Comparison of ENCODE assay signal across 10 mouse cellular contexts in genomic region chr11:19022576-19022975, GRCm38 (mm10). TPM values are rescaled to one million over a fixed set of nuclear protein-coding genes. Genes with fewer than 3 reads are reported as not detected.
DNase-seq lines count a peak whose midpoint lies in the region; ATAC-seq and TF ChIP-seq lines count a peak whose summit lies in the region.
"Had no signal": no experiment of that assay in that cellular context is flagged by ENCODE, and none has a peak within 500 bp of the region (broad histone marks: within the 10 kb centered on the region; RNA-seq: fewer than 3 reads in every experiment).

No protein-coding gene starts in this region.

- intact Hi-C loops in heart, postnatal 14 days (cut with DNase I) = loop anchor here (5.0 to 10.0 kb wide), 2 partner anchors 200 to 1558 kb away; no protein-coding TSS in a partner anchor

- no peaks in the 10 kb centered on the region for H3K36me3 ChIP-seq in heart, embryonic 15.5 days
- H3K36me3 ChIP-seq in lung, postnatal 0 days (ENCODE audit: insufficient read depth, low read length) = no peaks in the 10 kb centered on the region
- H3K36me3 ChIP-seq in hindbrain, embryonic 14.5 days (replicated peaks; ENCODE audit: control insufficient read depth, insufficient read depth) = no peaks in the 10 kb centered on the region
- no peaks in the 10 kb centered on the region for H3K36me3 ChIP-seq in stomach, embryonic 16.5 days (ENCODE audit: control insufficient read depth, insufficient read depth, low read length)
- no peaks in the 10 kb centered on the region for H3K36me3 ChIP-seq in forebrain, embryonic 14.5 days (ENCODE audit: control insufficient read depth, insufficient read depth, low read length)
- H3K36me3 ChIP-seq: limb, embryonic 13.5 days had no signal

- WGBS in heart, embryonic 15.5 days = 65% methylated on average over 2 of the region's 2 CpGs
- 30% methylated on average over 2 of the region's 2 CpGs for WGBS in lung, postnatal 0 days
- WGBS in lung, adult 2 months = 71% methylated on average over 2 of the region's 2 CpGs
- whole genome bisulfite sequencing in hindbrain, embryonic 14.5 days = 17% methylated on average over 2 of the region's 2 CpGs
- WGBS in stomach, embryonic 16.5 days = 46% methylated on average over 2 of the region's 2 CpGs
- WGBS in forebrain, embryonic 14.5 days = 34% methylated on average over 2 of the region's 2 CpGs

- TF ChIP-seq POLR2A in lung, adult 2 months (IDR thresholded peaks at IDR 0.05; ENCODE audit: borderline replicate concordance, extremely low read depth, low read depth, low read length) = no peak

- TF ChIP-seq CTCF in lung, postnatal 0 days (IDR thresholded peaks at IDR 0.05) = no peak
- no peak for TF ChIP-seq CTCF in lung, adult 2 months (IDR thresholded peaks at IDR 0.05; ENCODE audit: insufficient read depth, low read length)

- H3K4me1 ChIP-seq in heart, embryonic 15.5 days (replicated peaks) = peaks cover 20% of the 10 kb centered on the region
- H3K4me1 ChIP-seq in lung, postnatal 0 days (ENCODE audit: insufficient read depth, low read depth, low read length) = peaks cover 6% of the 10 kb centered on the region; the same call in 1 of the 2 replicates
- H3K4me1 ChIP-seq in lung, adult 2 months (ENCODE audit: control insufficient read depth, insufficient read depth, low read length) = peaks cover 2% of the 10 kb centered on the region; the same call in 1 of the 2 replicates
- H3K4me1 ChIP-seq in hindbrain, embryonic 14.5 days (replicated peaks; ENCODE audit: control insufficient read depth, insufficient read depth, low read length) = peaks cover 21% of the 10 kb centered on the region
- peaks cover 18% of the 10 kb centered on the region for H3K4me1 ChIP-seq in stomach, embryonic 16.5 days (ENCODE audit: control insufficient read depth, insufficient read depth, low read length)
- peaks cover 11% of the 10 kb centered on the region for H3K4me1 ChIP-seq in forebrain, embryonic 14.5 days (ENCODE audit: control insufficient read depth, insufficient read depth, low read length)

- ATAC-seq in heart, embryonic 15.5 days (replicated peaks; ENCODE audit: insufficient number of reproducible peaks, insufficient read depth, low FRiP score, low read depth) = no peak
- no peak for ATAC-seq in lung, postnatal 0 days
- ATAC-seq in hindbrain, embryonic 14.5 days (ENCODE audit: low FRiP score) = no peak
- no peak for ATAC-seq in stomach, embryonic 16.5 days (ENCODE audit: insufficient read depth, low FRiP score)
- ATAC-seq in forebrain, embryonic 14.5 days = no peak

- no peaks in the 10 kb centered on the region for H3K9me3 ChIP-seq in heart, embryonic 15.5 days (replicated peaks)
- no peaks in the 10 kb centered on the region for H3K9me3 ChIP-seq in lung, postnatal 0 days (ENCODE audit: low read length)
- H3K9me3 ChIP-seq in hindbrain, embryonic 14.5 days (ENCODE audit: control insufficient read depth, low read length) = no peaks in the 10 kb centered on the region
- H3K9me3 ChIP-seq in stomach, embryonic 16.5 days (replicated peaks; ENCODE audit: control insufficient read depth, low read length) = no peaks in the 10 kb centered on the region
- H3K9me3 ChIP-seq in forebrain, embryonic 14.5 days (replicated peaks; ENCODE audit: control insufficient read depth, low read length) = no peaks in the 10 kb centered on the region
- H3K9me3 ChIP-seq: limb, embryonic 13.5 days had no signal

- DNase-seq in heart, postnatal 14 days = no peak
- DNase-seq in lung, postnatal 0 days (ENCODE audit: low spot score) = peak; percentile 6
- DNase-seq in lung, adult 2 months = no peak
- no peak for DNase-seq in hindbrain, embryonic 14.5 days (ENCODE audit: low spot score)
- DNase-seq in retina, postnatal 1 day = no peak
- DNase-seq in forebrain, embryonic 14.5 days (ENCODE audit: low spot score) = no peak
- DNase-seq: thymus, adult 2 months had no signal

- H3K4me2 ChIP-seq in heart, embryonic 15.5 days = peak overlapping the region; percentile 10; the same call in 1 of the 2 replicates
- no peak overlapping the region for H3K4me2 ChIP-seq in lung, postnatal 0 days (replicated peaks; ENCODE audit: low read depth, low read length)
- 0 out of 2 replicates have a peak overlapping the region, but pooled peaks have one; percentile 4 for H3K4me2 ChIP-seq in hindbrain, embryonic 14.5 days (replicated peaks)
- peak overlapping the region; percentile 22 for H3K4me2 ChIP-seq in stomach, embryonic 16.5 days (ENCODE audit: low read depth, low read length)
- no peak overlapping the region for H3K4me2 ChIP-seq in forebrain, embryonic 14.5 days (ENCODE audit: low read length)
- H3K4me2 ChIP-seq: limb, embryonic 13.5 days had no signal

- no peak overlapping the region for H3K9ac ChIP-seq in heart, embryonic 15.5 days
- no peak overlapping the region for H3K9ac ChIP-seq in lung, postnatal 0 days (replicated peaks; ENCODE audit: low read depth)
- H3K9ac ChIP-seq in hindbrain, embryonic 14.5 days = peak overlapping the region; percentile 1; the same call in 1 of the 2 replicates
- H3K9ac ChIP-seq in stomach, embryonic 16.5 days (ENCODE audit: low read length) = peak overlapping the region; percentile 51
- H3K9ac ChIP-seq in forebrain, embryonic 14.5 days (ENCODE audit: low read length) = no peak overlapping the region
- H3K9ac ChIP-seq: limb, embryonic 13.5 days had no signal

- no peak for TF ChIP-seq EP300 in lung, postnatal 0 days (IDR thresholded peaks at IDR 0.05)

- no peak overlapping the region; the same call in 1 of the 2 replicates for H3K27ac ChIP-seq in heart, embryonic 15.5 days
- no peak overlapping the region for H3K27ac ChIP-seq in lung, postnatal 0 days (ENCODE audit: low read length)
- peak overlapping the region; percentile 7; the same call in 1 of the 2 replicates for H3K27ac ChIP-seq in hindbrain, embryonic 14.5 days
- H3K27ac ChIP-seq in stomach, embryonic 16.5 days (ENCODE audit: low read length) = peak overlapping the region; percentile 58
- H3K27ac ChIP-seq in forebrain, embryonic 14.5 days (ENCODE audit: low read depth, low read length) = no peak overlapping the region
- H3K27ac ChIP-seq: limb, embryonic 13.5 days had no signal

- no peaks in the 10 kb centered on the region for H3K27me3 ChIP-seq in heart, embryonic 15.5 days
- no peaks in the 10 kb centered on the region; the same call in 1 of the 2 replicates for H3K27me3 ChIP-seq in lung, postnatal 0 days (replicated peaks; ENCODE audit: insufficient read depth, low read length)
- H3K27me3 ChIP-seq in hindbrain, embryonic 14.5 days (ENCODE audit: control insufficient read depth, insufficient read depth, low read length) = no peaks in the 10 kb centered on the region
- no peaks in the 10 kb centered on the region for H3K27me3 ChIP-seq in stomach, embryonic 16.5 days (ENCODE audit: control insufficient read depth, insufficient read depth, low read length)
- peaks cover 34% of the 10 kb centered on the region for H3K27me3 ChIP-seq in forebrain, embryonic 14.5 days (replicated peaks; ENCODE audit: control insufficient read depth, insufficient read depth, low read length)

- H3K4me3 ChIP-seq in heart, embryonic 15.5 days = no peak overlapping the region
- H3K4me3 ChIP-seq in lung, postnatal 0 days (ENCODE audit: low read depth, low read length) = no peak overlapping the region
- H3K4me3 ChIP-seq in lung, adult 2 months (replicated peaks; ENCODE audit: extremely low read depth, low read depth, low read length) = no peak overlapping the region
- no peak overlapping the region for H3K4me3 ChIP-seq in hindbrain, embryonic 14.5 days (replicated peaks; ENCODE audit: low read length)
- no peak overlapping the region for H3K4me3 ChIP-seq in stomach, embryonic 16.5 days (replicated peaks; ENCODE audit: low read length)
- no peak overlapping the region for H3K4me3 ChIP-seq in forebrain, embryonic 14.5 days (ENCODE audit: low read depth, low read length)
- H3K4me3 ChIP-seq: limb, embryonic 13.5 days had no signal

RNA-seq across cellular contexts. Expression of gene Meis1, which starts 3.8 kb away (rescaled TPM):
- polyA plus RNA-seq in heart, embryonic 15.5 days (2015; fragmentation: Nextera tagmentation; extraction: Ambion mirVana) = 51.8 and 67.7 TPM in 2 replicates
- 10 to 100 TPM; 30.1 to 33.9 TPM for total RNA-seq in heart, postnatal 14 days (2021)
- polyA plus RNA-seq in lung, postnatal 0 days (2015; fragmentation: Nextera tagmentation; extraction: Ambion mirVana) = 39.6 and 44.9 TPM in 2 replicates
- polyA plus RNA-seq in lung, adult 2 months (2012; rRNA removed) = 26.0 and 31.3 TPM in 2 replicates
- 171 and 178 TPM in 2 replicates for polyA plus RNA-seq in hindbrain, embryonic 14.5 days (2014; fragmentation: Nextera tagmentation; extraction: Ambion mirVana)
- 143 and 153 TPM in 2 replicates for polyA plus RNA-seq in stomach, embryonic 16.5 days (2015; fragmentation: Nextera tagmentation; extraction: Ambion mirVana)
- 19.2 and 20.1 TPM in 2 replicates for polyA plus RNA-seq in forebrain, embryonic 14.5 days (2014; fragmentation: Nextera tagmentation; extraction: Ambion mirVana)

Comparison
In these comparisons a context has a peak if more than half of its experiments do, and no peak if none do; other contexts are left out.
1. H3K27ac ChIP-seq: peak in hindbrain, embryonic 14.5 days (single experiment) and stomach, embryonic 16.5 days (single experiment); none in heart, embryonic 15.5 days (single experiment), lung, postnatal 0 days (single experiment) and forebrain, embryonic 14.5 days (single experiment).
2. H3K4me2 ChIP-seq: peak in heart, embryonic 15.5 days (single experiment), hindbrain, embryonic 14.5 days (single experiment) and stomach, embryonic 16.5 days (single experiment); none in lung, postnatal 0 days (single experiment) and forebrain, embryonic 14.5 days (single experiment).
3. H3K9ac ChIP-seq: peak in hindbrain, embryonic 14.5 days (single experiment) and stomach, embryonic 16.5 days (single experiment); none in heart, embryonic 15.5 days (single experiment), lung, postnatal 0 days (single experiment) and forebrain, embryonic 14.5 days (single experiment).